Mouse (Mus musculus) forebrain, embryonic 10.5 days (tissue): ENCODE results near the gene Arid4b. TPM values are rescaled to one million over a fixed set of nuclear protein-coding genes. Genes with fewer than 3 reads are reported as not detected.
A peak's percentile ranks its signal among the peaks of the same experiment; 100 is the strongest.
"Not testable (repeated sequence)": the region's sequence is repeated elsewhere in the genome, so short reads cannot be mapped to it uniquely, and the experiment has no call there.

ENCODE experiments used
- DNase-seq: peaks from one replicate; pipeline ENCODE4 v3.0.0-alpha.2; 2017; ENCODE audit warnings: low spot score; ENCODE audit errors: extremely low spot score
- H3K27ac ChIP-seq: fragments of 300-500 bp; sonication (generic); 2 replicates; pipeline ENCODE4 v1.5.1; 2016; ENCODE audit warnings: mild to moderate bottlenecking
- H3K27me3 ChIP-seq: fragments of 300-500 bp; sonication (generic); 2 replicates; pipeline ENCODE4 v1.6.1; 2016; ENCODE audit warnings: mild to moderate bottlenecking; ENCODE audit not compliant: poor library complexity, severe bottlenecking
- H3K36me3 ChIP-seq: fragments of 300-500 bp; sonication (generic); replicated peaks from 2 replicates; pipeline ENCODE4 v1.6.1; 2016; ENCODE audit warnings: mild to moderate bottlenecking, moderate library complexity
- H3K4me1 ChIP-seq: fragments of 300-500 bp; sonication (generic); 2 replicates; pipeline ENCODE4 v1.6.1; 2016
- H3K4me3 ChIP-seq: fragments of 300-500 bp; sonication (generic); 2 replicates; pipeline ENCODE4 v1.5.1; 2016; ENCODE audit warnings: mild to moderate bottlenecking, moderate library complexity
- H3K9me3 ChIP-seq: fragments of 300-500 bp; sonication (generic); 2 replicates; pipeline ENCODE4 v1.6.1; 2016; ENCODE audit warnings: mild to moderate bottlenecking, moderate library complexity
- WGBS: fragments of 180-500 bp; shearing (Covaris S2); methylation state at CpG from one replicate; pipeline ENCODE4 v1.1.7; 2016; 5-methylcytosine and 5-hydroxymethylcytosine counted together
- polyA plus RNA-seq: library from polyadenylated mRNA; unstranded; fragments of >200 nt; fragmentation: Nextera tagmentation; extraction: Ambion mirVana; gene quantifications from 2 replicates; pipeline ENCODE4 v1.2.1, GENCODE M21; 2016

The Arid4b gene
- 67.2 and 71.4 TPM in 2 replicates for polyA plus RNA-seq

GRCm38 (mm10) chr13:14063013-14063941, at the start of gene Arid4b, which contains the start of gene Ggps1:
Gene Arid4b, plus strand, starts transcription at chr13:14063232.
Gene Ggps1, minus strand, starts transcription at chr13:14063488.
- Histone ChIP-seq H3K4me1 (peaks cover 28% of the 10 kb centered on the region), H3K27ac (peak within 1 kb of the TSS; percentile 97), H3K9me3 (no peaks in the 10 kb centered on the region), H3K4me3 (peak within 1 kb of the TSS; percentile 99), H3K36me3 (peaks cover 42% of the 10 kb centered on the region), H3K27me3 (no peaks in the 10 kb centered on the region)
- DNase-seq, result peak; percentile 95
- WGBS, result under 1% methylated on average over 64 of the region's 64 CpGs

GRCm38 (mm10) chr13:14014001-14014400, 49.0 kb upstream of the Arid4b start:
- no peak overlapping the region for H3K4me3 ChIP-seq
- peaks cover 73% of the 10 kb centered on the region for H3K36me3 ChIP-seq
- 90% methylated on average over 2 of the region's 2 CpGs for WGBS
- H3K27me3 ChIP-seq, result no peaks in the 10 kb centered on the region
- no peaks in the 10 kb centered on the region for H3K9me3 ChIP-seq
- no peaks in the 10 kb centered on the region for H3K4me1 ChIP-seq
- H3K27ac ChIP-seq, result no peak overlapping the region
- no peak for DNase-seq

- H3K9me3 ChIP-seq, result no peaks in the 10 kb centered on the region
- no peaks in the 10 kb centered on the region for H3K4me1 ChIP-seq
- H3K4me3 ChIP-seq, result no peak overlapping the region
- WGBS, result 94% methylated on average over 4 of the region's 4 CpGs
- DNase-seq, result no peak
- H3K36me3 ChIP-seq, result peaks cover 73% of the 10 kb centered on the region
- no peaks in the 10 kb centered on the region for H3K27me3 ChIP-seq
- no peak overlapping the region for H3K27ac ChIP-seq
Measured at GRCm38 (mm10) chr13:14014540-14014939, 48.5 kb upstream of the Arid4b start.

- no peaks in the 10 kb centered on the region for H3K4me1 ChIP-seq
- DNase-seq, result no peak
- H3K36me3 ChIP-seq, result peaks cover 72% of the 10 kb centered on the region
- WGBS, result 94% methylated on average over 6 of the region's 6 CpGs
- H3K27ac ChIP-seq, result no peak overlapping the region
- H3K9me3 ChIP-seq, result no peaks in the 10 kb centered on the region
- H3K27me3 ChIP-seq, result no peaks in the 10 kb centered on the region
- no peak overlapping the region for H3K4me3 ChIP-seq
Measured at GRCm38 (mm10) chr13:14015609-14016008, 47.4 kb upstream of the Arid4b start.

- Histone ChIP-seq H3K36me3 (peaks cover 53% of the 10 kb centered on the region), H3K9me3 (no peaks in the 10 kb centered on the region), H3K4me1 (no peaks in the 10 kb centered on the region), H3K4me3 (no peak overlapping the region), H3K27ac (no peak overlapping the region), H3K27me3 (no peaks in the 10 kb centered on the region)
- no peak for DNase-seq
Measured at GRCm38 (mm10) chr13:14018283-14018682, 44.7 kb upstream of the Arid4b start.

- 94% methylated on average over 3 of the region's 3 CpGs for WGBS
Measured at GRCm38 (mm10) chr13:14018852-14019251, 44.2 kb upstream of the Arid4b start.

GRCm38 (mm10) chr13:14021417-14021816, 41.6 kb upstream of the Arid4b start:
- WGBS, result 80% methylated on average over 12 of the region's 12 CpGs
- not testable (repeated sequence) for DNase-seq, H3K9me3 ChIP-seq, H3K27ac ChIP-seq, H3K4me3 ChIP-seq, H3K27me3 ChIP-seq, H3K4me1 ChIP-seq
- peaks cover 44% of the 10 kb centered on the region for H3K36me3 ChIP-seq

More at GRCm38 (mm10) chr13:14018852-14019251, 44.2 kb upstream of the Arid4b start:
- Histone ChIP-seq H3K36me3 (peaks cover 48% of the 10 kb centered on the region), H3K9me3 (no peaks in the 10 kb centered on the region), H3K4me1 (no peaks in the 10 kb centered on the region), H3K4me3 (no peak overlapping the region), H3K27ac (no peak overlapping the region), H3K27me3 (no peaks in the 10 kb centered on the region)
- DNase-seq, result no peak

- H3K4me1 ChIP-seq, result no peaks in the 10 kb centered on the region
Measured at GRCm38 (mm10) chr13:14025554-14025953, 37.5 kb upstream of the Arid4b start.

GRCm38 (mm10) chr13:14026154-14026820, 36.7 kb upstream of the Arid4b start:
- Histone ChIP-seq H3K4me1 (no peaks in the 10 kb centered on the region), H3K27me3 (no peaks in the 10 kb centered on the region), H3K36me3 (peaks cover 42% of the 10 kb centered on the region), H3K27ac (no peak overlapping the region), H3K9me3 (no peaks in the 10 kb centered on the region), H3K4me3 (no peak overlapping the region)
- WGBS, result 96% methylated on average over 6 of the region's 6 CpGs
- DNase-seq, result no peak

More at GRCm38 (mm10) chr13:14025554-14025953, 37.5 kb upstream of the Arid4b start:
- H3K9me3 ChIP-seq, result no peaks in the 10 kb centered on the region
- 94% methylated on average over 6 of the region's 6 CpGs for WGBS
- H3K36me3 ChIP-seq, result peaks cover 42% of the 10 kb centered on the region
- no peak overlapping the region for H3K4me3 ChIP-seq
- H3K27ac ChIP-seq, result no peak overlapping the region
- no peaks in the 10 kb centered on the region for H3K27me3 ChIP-seq
- no peak for DNase-seq

- no peaks in the 10 kb centered on the region for H3K27me3 ChIP-seq
- peaks cover 5% of the 10 kb centered on the region for H3K4me1 ChIP-seq
- no peaks in the 10 kb centered on the region for H3K9me3 ChIP-seq
- DNase-seq, result no peak
- H3K27ac ChIP-seq, result no peak overlapping the region
- no peak overlapping the region for H3K4me3 ChIP-seq
- peaks cover 20% of the 10 kb centered on the region for H3K36me3 ChIP-seq
- WGBS, result 91% methylated on average over 5 of the region's 5 CpGs
Measured at GRCm38 (mm10) chr13:14033309-14034072, 29.5 kb upstream of the Arid4b start.

- Histone ChIP-seq H3K27me3 (no peaks in the 10 kb centered on the region), H3K4me1 (peaks cover 10% of the 10 kb centered on the region), H3K9me3 (no peaks in the 10 kb centered on the region), H3K36me3 (peaks cover 14% of the 10 kb centered on the region), H3K4me3 (no peak overlapping the region), H3K27ac (no peak overlapping the region)
- DNase-seq, result no peak
Measured at GRCm38 (mm10) chr13:14034073-14034348, 29.0 kb upstream of the Arid4b start.

- DNase-seq, H3K4me3 ChIP-seq, H3K36me3 ChIP-seq, H3K9me3 ChIP-seq, H3K27ac ChIP-seq, H3K27me3 ChIP-seq: not testable (repeated sequence)
- peaks cover 15% of the 10 kb centered on the region for H3K4me1 ChIP-seq
- WGBS, result 89% methylated on average over 3 of the region's 3 CpGs
Measured at GRCm38 (mm10) chr13:14035352-14035751, 27.7 kb upstream of the Arid4b start.
